Mouse (Mus musculus) heart, embryonic 16.5 days (tissue): ENCODE results near the gene Inpp5a. TPM values are rescaled to one million over a fixed set of nuclear protein-coding genes. Genes with fewer than 3 reads are reported as not detected.
A peak's percentile ranks its signal among the peaks of the same experiment; 100 is the strongest.

Source experiments
- ATAC-seq: fragments of 200-750 bp; cut with Nextera tagmentation; replicated peaks from 2 replicates; pipeline ENCODE4 v1.8.0; 2017; ENCODE audit warnings: moderate number of reproducible peaks; ENCODE audit not compliant: insufficient read depth, low FRiP score; ENCODE audit errors: extremely low read depth
- H3K27ac ChIP-seq: fragments of 300-500 bp; sonication (generic); 2 replicates; pipeline ENCODE4 v1.5.1; 2014; ENCODE audit warnings: mild to moderate bottlenecking, low read length, control low read depth, moderate library complexity
- H3K27me3 ChIP-seq: fragments of 300-500 bp; sonication (generic); 2 replicates; pipeline ENCODE4 v1.6.1; 2014; ENCODE audit warnings: low read length, mixed read lengths; ENCODE audit not compliant: control insufficient read depth, insufficient read depth
- H3K36me3 ChIP-seq: fragments of 300-500 bp; sonication (generic); 2 replicates; pipeline ENCODE4 v1.6.1; 2014; ENCODE audit not compliant: control insufficient read depth, insufficient read depth
- H3K4me1 ChIP-seq: fragments of 300-500 bp; sonication (generic); 2 replicates; pipeline ENCODE4 v1.6.1; 2014; ENCODE audit warnings: low read length, mixed read lengths; ENCODE audit not compliant: control insufficient read depth, insufficient read depth
- H3K4me2 ChIP-seq: fragments of 300-500 bp; sonication (generic); 2 replicates; pipeline ENCODE4 v1.6.1; 2014; ENCODE audit warnings: low read depth, mild to moderate bottlenecking, control low read depth, low read length
- H3K4me3 ChIP-seq: fragments of 300-500 bp; sonication (generic); 2 replicates; pipeline ENCODE4 v1.5.1; 2014; ENCODE audit warnings: mild to moderate bottlenecking, control low read depth, low read length
- H3K9ac ChIP-seq: fragments of 300-500 bp; sonication (generic); 2 replicates; pipeline ENCODE4 v1.6.1; 2014; ENCODE audit warnings: low read length, control low read depth
- H3K9me3 ChIP-seq: fragments of 300-500 bp; sonication (generic); replicated peaks from 2 replicates; pipeline ENCODE4 v1.6.1; 2016; ENCODE audit warnings: low read length; ENCODE audit not compliant: control insufficient read depth
- WGBS: fragments of 180-500 bp; shearing (Covaris S2); extraction: QIAGEN DNeasy Blood & Tissue Kit; methylation state at CpG from one replicate; pipeline ENCODE4 v1.1.7; 2014; 5-methylcytosine and 5-hydroxymethylcytosine counted together
- polyA plus RNA-seq: library from polyadenylated mRNA; unstranded; fragments of >200 nt; fragmentation: Nextera tagmentation; extraction: Ambion mirVana; gene quantifications from 2 replicates; pipeline ENCODE4 v1.2.1, GENCODE M21; 2015

The Inpp5a gene
- polyA plus RNA-seq, 1 experiment from 2014 or later: 47.4 TPM

DNA sequence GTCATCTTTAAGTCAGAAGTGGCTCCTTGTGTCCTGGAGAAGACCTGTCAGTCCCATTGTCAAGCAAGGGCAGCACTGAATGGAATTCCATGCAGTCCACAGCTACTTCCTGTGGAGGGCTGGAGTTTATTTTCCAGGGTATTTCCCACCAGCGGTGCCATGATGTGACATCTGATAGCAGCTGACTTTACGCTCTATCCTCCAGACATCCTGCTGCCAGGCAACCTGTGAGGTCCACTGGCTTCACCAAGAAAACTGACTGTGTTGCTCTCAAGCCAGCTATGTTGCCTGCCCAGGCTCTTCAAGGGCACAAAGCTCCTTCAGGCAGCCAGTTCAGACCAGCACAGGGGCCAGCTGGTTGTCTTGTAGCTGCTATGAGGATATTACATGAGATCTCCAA lies 79.5 kb downstream of the Inpp5a start:
- WGBS: 15% methylated on average over 2 of the region's 2 CpGs
- H3K4me2 ChIP-seq: no peak overlapping the region
- no peaks in the 10 kb centered on the region for H3K36me3 ChIP-seq
- ATAC-seq: no peak
- H3K4me1 ChIP-seq: peaks cover 67% of the 10 kb centered on the region
- no peaks in the 10 kb centered on the region for H3K9me3 ChIP-seq
- H3K27ac ChIP-seq: peak overlapping the region; percentile 93
- no peaks in the 10 kb centered on the region for H3K27me3 ChIP-seq
- no peak overlapping the region for H3K4me3 ChIP-seq
- H3K9ac ChIP-seq: peak overlapping the region; percentile 52

DNA sequence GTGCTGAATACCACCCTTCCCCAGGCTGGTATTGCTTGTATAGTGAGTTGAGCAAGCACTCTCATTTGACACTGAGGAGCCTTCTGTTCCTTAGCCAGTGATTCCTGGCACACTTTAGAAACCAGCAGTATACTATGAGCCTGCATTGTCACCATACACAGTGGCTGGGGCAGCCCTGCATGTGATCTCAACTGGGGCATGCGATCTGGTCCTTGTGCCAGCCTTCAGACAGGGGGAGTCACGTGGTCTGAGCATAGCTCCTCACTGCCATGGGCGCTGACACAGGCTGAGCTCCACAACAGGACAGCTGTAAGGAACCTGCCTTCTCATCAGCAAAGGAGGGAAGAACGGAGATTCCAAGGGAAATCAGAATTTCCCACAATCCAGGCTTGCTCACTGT lies 80.5 kb downstream of the Inpp5a start:
- Histone ChIP-seq H3K27me3 (no peaks in the 10 kb centered on the region), H3K9ac (peak overlapping the region; percentile 52; the same call in 1 of the 2 replicates), H3K4me3 (no peak overlapping the region), H3K9me3 (no peaks in the 10 kb centered on the region), H3K27ac (peak overlapping the region; percentile 93), H3K4me2 (no peak overlapping the region), H3K4me1 (peaks cover 73% of the 10 kb centered on the region), H3K36me3 (no peaks in the 10 kb centered on the region)
- no peak for ATAC-seq
- WGBS: 59% methylated on average over 4 of the region's 4 CpGs

DNA sequence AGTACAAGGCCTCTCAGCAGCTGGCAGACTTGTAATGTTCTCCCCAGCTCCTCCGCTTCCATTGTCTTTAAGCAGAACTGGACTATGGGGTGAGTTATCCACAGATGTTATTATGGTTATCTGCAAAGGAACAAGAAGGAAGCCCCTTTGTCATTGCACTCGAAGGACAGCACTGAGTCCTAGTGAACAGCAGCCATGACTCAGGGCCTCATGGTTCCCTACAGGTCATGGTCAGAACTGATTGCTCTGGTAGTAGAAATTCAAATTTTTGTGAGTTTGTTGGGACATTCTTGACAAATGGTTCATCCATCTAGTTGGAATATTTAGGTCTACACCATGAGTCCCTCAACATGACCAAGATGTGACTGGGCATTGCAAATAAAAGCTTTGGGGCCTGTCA lies 81.6 kb downstream of the Inpp5a start:
- Histone ChIP-seq H3K27me3 (no peaks in the 10 kb centered on the region), H3K36me3 (no peaks in the 10 kb centered on the region), H3K9me3 (no peaks in the 10 kb centered on the region), H3K4me2 (no peak overlapping the region), H3K9ac (no peak overlapping the region), H3K4me1 (peaks cover 82% of the 10 kb centered on the region), H3K4me3 (no peak overlapping the region), H3K27ac (no peak overlapping the region)
- ATAC-seq: no peak
- 82% methylated on average over 2 of the region's 2 CpGs for WGBS

DNA sequence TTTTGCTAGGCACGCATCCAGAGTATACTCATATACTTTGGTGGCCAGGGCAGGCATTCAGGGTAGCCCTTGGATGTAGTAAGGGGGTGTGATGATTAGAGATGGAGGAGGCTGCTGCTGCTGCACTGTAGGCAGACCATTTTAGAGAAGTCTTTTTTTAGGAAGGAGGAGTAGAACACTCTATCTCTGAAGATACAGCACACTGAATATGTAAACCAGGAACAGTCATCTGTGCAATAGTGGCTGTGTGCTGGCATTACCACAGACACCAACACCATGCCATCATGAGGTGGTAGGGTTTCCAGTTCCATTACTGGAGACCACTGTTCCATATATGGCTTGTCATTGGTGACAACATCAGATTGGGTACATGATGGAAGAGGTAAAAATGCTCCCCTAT lies 83.1 kb downstream of the Inpp5a start:
- no peaks in the 10 kb centered on the region for H3K27me3 ChIP-seq
- ATAC-seq: no peak
- H3K27ac ChIP-seq: peak overlapping the region; percentile 69
- no peak overlapping the region for H3K4me3 ChIP-seq
- peak overlapping the region; percentile 36; the same call in 1 of the 2 replicates for H3K9ac ChIP-seq
- peaks cover 73% of the 10 kb centered on the region for H3K4me1 ChIP-seq
- no peak overlapping the region for H3K4me2 ChIP-seq
- H3K36me3 ChIP-seq: no peaks in the 10 kb centered on the region
- 63% methylated on average over 1 of the region's 1 CpGs for WGBS
- H3K9me3 ChIP-seq: no peaks in the 10 kb centered on the region

DNA sequence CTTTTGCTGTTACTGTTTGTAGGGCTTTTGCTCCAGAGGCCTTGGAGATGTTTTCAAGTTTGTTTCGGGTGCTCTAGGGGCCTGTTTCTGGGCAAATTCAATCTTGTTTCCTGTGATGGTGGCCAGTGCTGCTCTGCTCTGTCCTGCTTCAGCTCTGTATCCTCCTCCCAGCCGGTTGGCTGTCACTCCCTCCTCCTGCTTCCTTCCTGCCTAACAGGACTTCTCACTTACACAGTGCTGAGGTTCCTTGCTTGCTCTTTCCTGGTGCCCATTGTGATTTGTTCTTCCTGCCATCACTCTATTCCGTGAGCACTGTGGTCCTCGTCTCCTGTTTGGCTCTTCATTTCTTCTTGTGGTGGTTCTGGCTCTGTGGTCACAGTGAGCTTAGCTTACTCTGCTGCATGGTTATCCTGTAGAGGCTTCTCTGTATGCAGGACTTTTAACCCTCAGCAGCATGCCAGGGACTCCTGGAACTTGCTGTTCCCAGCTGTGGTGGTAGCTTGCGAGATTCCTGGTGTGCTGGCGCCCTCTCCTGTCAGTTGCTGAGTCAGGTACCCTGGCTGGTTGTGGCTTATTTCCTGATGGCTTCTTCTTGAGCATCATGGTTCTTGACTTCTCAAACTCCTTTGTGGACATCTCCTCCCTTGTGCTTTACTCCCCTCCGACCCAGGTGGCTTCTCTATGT lies 84.1 kb downstream of the Inpp5a start:
- Histone ChIP-seq H3K4me1 (peaks cover 64% of the 10 kb centered on the region), H3K4me2 (no peak overlapping the region), H3K9me3 (no peaks in the 10 kb centered on the region), H3K36me3 (peaks cover 4% of the 10 kb centered on the region; the same call in 1 of the 2 replicates), H3K4me3 (no peak overlapping the region), H3K9ac (peak overlapping the region; percentile 36), H3K27me3 (no peaks in the 10 kb centered on the region), H3K27ac (peak overlapping the region; percentile 69)
- WGBS: 24% methylated on average over 7 of the region's 7 CpGs
- peak; percentile 68 for ATAC-seq

DNA sequence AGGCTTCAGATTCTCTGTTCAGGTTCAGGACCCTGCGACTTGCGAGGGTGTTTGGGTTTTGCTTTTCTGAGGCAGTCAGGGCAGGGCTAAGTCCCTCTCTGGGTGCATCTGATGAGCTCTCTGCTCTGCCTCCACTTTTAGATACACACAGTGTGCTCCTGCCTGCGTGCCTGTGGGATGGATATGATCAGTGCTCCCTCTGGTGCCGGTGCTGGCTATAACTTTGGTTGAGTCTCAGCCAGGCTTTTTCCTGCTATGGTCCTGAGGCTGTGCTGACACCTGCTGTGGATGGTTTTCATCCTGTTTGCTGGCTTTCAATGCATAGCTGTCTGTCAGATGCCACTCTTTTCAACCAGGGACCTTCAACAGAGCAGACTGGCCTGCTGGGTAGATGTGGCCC lies 87.0 kb downstream of the Inpp5a start:
- no peak overlapping the region for H3K4me3 ChIP-seq
- peaks cover 10% of the 10 kb centered on the region; the same call in 1 of the 2 replicates for H3K36me3 ChIP-seq
- H3K4me2 ChIP-seq: no peak overlapping the region
- peak; percentile 28; the same call in 1 of the 2 replicates for ATAC-seq
- no peak overlapping the region for H3K27ac ChIP-seq
- no peak overlapping the region for H3K9ac ChIP-seq
- peaks cover 39% of the 10 kb centered on the region for H3K4me1 ChIP-seq
- 49% methylated on average over 4 of the region's 4 CpGs for WGBS
- H3K27me3 ChIP-seq: no peaks in the 10 kb centered on the region
- H3K9me3 ChIP-seq: no peaks in the 10 kb centered on the region

DNA sequence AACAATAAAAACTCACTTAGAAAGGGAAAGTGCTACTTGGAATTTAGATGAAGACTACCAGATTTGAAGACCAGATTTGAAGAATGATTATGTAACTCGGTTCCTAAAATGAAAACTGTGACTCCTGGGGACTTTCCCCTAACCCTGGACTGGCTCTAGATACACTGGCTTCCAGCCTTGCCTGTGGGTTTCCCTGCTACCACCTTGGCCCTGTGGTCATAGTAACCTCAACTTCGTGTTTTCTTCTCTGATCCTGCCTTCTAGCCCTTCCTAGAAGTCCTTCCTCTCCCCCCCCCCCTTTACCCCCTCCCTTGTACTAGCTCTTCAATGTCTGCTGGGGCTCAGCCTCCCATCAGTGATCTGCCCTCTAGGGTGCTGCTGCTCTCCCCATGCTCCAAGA lies 87.8 kb downstream of the Inpp5a start:
- 67% methylated on average over 2 of the region's 2 CpGs for WGBS
- ATAC-seq: no peak
- Histone ChIP-seq H3K27ac (no peak overlapping the region), H3K9ac (no peak overlapping the region), H3K4me3 (no peak overlapping the region), H3K4me2 (no peak overlapping the region), H3K36me3 (peaks cover 11% of the 10 kb centered on the region; the same call in 1 of the 2 replicates), H3K27me3 (no peaks in the 10 kb centered on the region), H3K9me3 (no peaks in the 10 kb centered on the region), H3K4me1 (peaks cover 37% of the 10 kb centered on the region)

DNA sequence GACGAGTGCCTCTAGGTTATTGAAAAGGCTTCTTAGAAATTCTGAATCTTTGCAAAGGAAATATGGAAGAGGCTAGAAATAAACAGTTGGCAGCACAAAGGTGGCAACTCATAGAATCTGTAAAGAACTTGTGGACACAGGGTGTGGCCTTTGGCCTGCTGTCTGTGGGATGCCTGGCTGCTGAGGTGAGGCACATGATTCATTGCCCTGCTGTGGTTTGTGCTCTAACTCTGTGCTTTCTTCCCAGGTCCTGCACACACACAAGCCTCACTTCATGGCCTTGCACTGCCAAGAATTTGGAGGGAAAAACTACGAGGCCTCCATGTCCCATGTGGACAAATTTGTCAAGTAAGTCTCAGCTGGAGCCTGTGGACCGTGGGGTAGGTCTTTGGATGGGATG lies 88.8 kb downstream of the Inpp5a start:
- no peak overlapping the region for H3K4me2 ChIP-seq
- WGBS: 88% methylated on average over 3 of the region's 3 CpGs
- no peak for ATAC-seq

DNA sequence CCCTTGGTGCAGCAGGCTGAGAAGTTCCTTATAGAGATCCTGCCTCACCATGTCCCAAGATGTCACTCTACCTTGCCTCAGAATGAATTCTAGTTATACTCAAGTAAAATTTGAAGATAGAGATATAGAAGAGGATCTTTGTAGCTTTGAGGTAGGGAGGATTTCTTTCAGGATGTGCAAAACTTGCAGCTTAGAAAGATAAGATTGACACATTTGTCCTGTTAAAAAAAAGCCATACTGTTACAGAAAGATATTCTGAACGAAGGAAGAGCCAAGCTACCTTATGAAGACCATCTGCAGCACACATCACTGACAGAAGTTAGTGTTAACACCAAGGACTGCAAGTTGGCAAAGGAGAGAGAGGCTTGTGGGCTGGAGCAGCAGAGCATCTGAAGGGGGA lies 90.2 kb downstream of the Inpp5a start:
- no peak for ATAC-seq
- no peak overlapping the region for H3K9ac ChIP-seq
- no peak overlapping the region for H3K4me2 ChIP-seq
- peaks cover 20% of the 10 kb centered on the region for H3K4me1 ChIP-seq
- H3K27ac ChIP-seq: no peak overlapping the region
- no peak overlapping the region for H3K4me3 ChIP-seq
- H3K27me3 ChIP-seq: no peaks in the 10 kb centered on the region
- H3K9me3 ChIP-seq: no peaks in the 10 kb centered on the region
- H3K36me3 ChIP-seq: peaks cover 17% of the 10 kb centered on the region; the same call in 1 of the 2 replicates
- 76% methylated on average over 1 of the region's 1 CpGs for WGBS

More for the DNA sequence above, 88.8 kb downstream of the Inpp5a start:
- H3K4me1 ChIP-seq: peaks cover 26% of the 10 kb centered on the region
- no peak overlapping the region for H3K9ac ChIP-seq
- peaks cover 17% of the 10 kb centered on the region; the same call in 1 of the 2 replicates for H3K36me3 ChIP-seq
- no peak overlapping the region for H3K4me3 ChIP-seq
- no peak overlapping the region for H3K27ac ChIP-seq
- H3K9me3 ChIP-seq: no peaks in the 10 kb centered on the region
- no peaks in the 10 kb centered on the region for H3K27me3 ChIP-seq
